Mouse (Mus musculus) ES-Bruce4 (cell line): ENCODE results near the gene Lrtm2. TPM values are rescaled to one million over a fixed set of nuclear protein-coding genes. Genes with fewer than 3 reads are reported as not detected.

Experiments used
- H3K27ac ChIP-seq: 2 replicates; pipeline ENCODE4 v1.5.1; 2012; ENCODE audit warnings: low read length, inconsistent platforms; ENCODE audit not compliant: insufficient read depth
- H3K27me3 ChIP-seq: 2 replicates; pipeline ENCODE4 v1.6.1; 2012; ENCODE audit warnings: mild to moderate bottlenecking, low read length, inconsistent platforms; ENCODE audit not compliant: control insufficient read depth, poor library complexity, insufficient read depth, severe bottlenecking
- H3K36me3 ChIP-seq: 2 replicates; pipeline ENCODE4 v1.6.1; 2012; ENCODE audit warnings: inconsistent platforms, mild to moderate bottlenecking, low read length, moderate library complexity; ENCODE audit not compliant: control insufficient read depth, poor library complexity, insufficient read depth, severe bottlenecking
- H3K4me1 ChIP-seq: one replicate; pipeline ENCODE4 v1.8.1; 2011; ENCODE audit warnings: low read length; ENCODE audit not compliant: control insufficient read depth, insufficient read depth
- H3K4me3 ChIP-seq: 2 replicates; pipeline ENCODE4 v1.5.1; 2011; ENCODE audit warnings: low read depth, mild to moderate bottlenecking, low read length
- H3K9ac ChIP-seq: 2 replicates; pipeline ENCODE4 v1.6.1; 2012; ENCODE audit warnings: low read depth, mild to moderate bottlenecking, inconsistent platforms; ENCODE audit not compliant: poor library complexity, severe bottlenecking
- H3K9me3 ChIP-seq: replicated peaks from 2 replicates; pipeline ENCODE4 v1.6.1; 2012; ENCODE audit warnings: mild to moderate bottlenecking, low read length, inconsistent platforms; ENCODE audit not compliant: control insufficient read depth, poor library complexity, insufficient read depth, severe bottlenecking
- CTCF ChIP-seq: IDR thresholded peaks from one replicate; pipeline ENCODE4 v1.8.1; 2011; ENCODE audit warnings: low read depth, low read length
- EP300 ChIP-seq: IDR thresholded peaks from 2 replicates; pipeline ENCODE4 v1.6.1; 2011; ENCODE audit warnings: low read depth, low read length; ENCODE audit not compliant: insufficient read depth
- POLR2A ChIP-seq: IDR thresholded peaks from one replicate; pipeline ENCODE4 v1.8.1; 2011; ENCODE audit warnings: low read length; ENCODE audit not compliant: insufficient read depth
- polyA plus RNA-seq: library from polyadenylated mRNA; stranded (reverse); fragments of >200 nt; gene quantifications from 2 replicates; pipeline ENCODE4 v1.2.4, GENCODE M21; 2011; ENCODE audit warnings: low read depth; ENCODE audit not compliant: missing spikeins, insufficient read depth, insufficient read length

Gene Lrtm2
- polyA plus RNA-seq, 1 experiment, result 0.49 TPM

GRCm38 (mm10) chr6:119346257-119346656 is 15.7 kb upstream of the Lrtm2 start:
- no peak for TF ChIP-seq CTCF
- no peak for TF ChIP-seq POLR2A
- no peak overlapping the region for H3K4me3 ChIP-seq
- no peak overlapping the region for H3K9ac ChIP-seq
- H3K36me3 ChIP-seq, result no peaks in the 10 kb centered on the region
- no peaks in the 10 kb centered on the region for H3K9me3 ChIP-seq
- no peaks in the 10 kb centered on the region for H3K27me3 ChIP-seq
- H3K4me1 ChIP-seq, result no peaks in the 10 kb centered on the region
- H3K27ac ChIP-seq, result no peak overlapping the region

- no peak overlapping the region for H3K27ac ChIP-seq
- H3K36me3 ChIP-seq, result no peaks in the 10 kb centered on the region
- no peak overlapping the region for H3K9ac ChIP-seq
- no peak for TF ChIP-seq CTCF
- TF ChIP-seq POLR2A, result no peak
- TF ChIP-seq EP300, result no peak
- no peaks in the 10 kb centered on the region for H3K27me3 ChIP-seq
- H3K4me1 ChIP-seq, result peaks cover 2% of the 10 kb centered on the region
- no peaks in the 10 kb centered on the region for H3K9me3 ChIP-seq
- H3K4me3 ChIP-seq, result no peak overlapping the region
Observed at GRCm38 (mm10) chr6:119341409-119341808, 10.8 kb upstream of the Lrtm2 start.

GRCm38 (mm10) chr6:119338121-119338912 is 7.8 kb upstream of the Lrtm2 start:
- H3K27me3 ChIP-seq, result no peaks in the 10 kb centered on the region
- H3K27ac ChIP-seq, result no peak overlapping the region
- no peaks in the 10 kb centered on the region for H3K36me3 ChIP-seq
- TF ChIP-seq CTCF (no peak), POLR2A (no peak), EP300 (no peak)
- peaks cover 2% of the 10 kb centered on the region for H3K4me1 ChIP-seq
- H3K4me3 ChIP-seq, result no peak overlapping the region
- H3K9me3 ChIP-seq, result no peaks in the 10 kb centered on the region
- H3K9ac ChIP-seq, result no peak overlapping the region

GRCm38 (mm10) chr6:119337287-119337686 is 6.7 kb upstream of the Lrtm2 start:
- no peak overlapping the region for H3K27ac ChIP-seq
- no peaks in the 10 kb centered on the region for H3K9me3 ChIP-seq
- TF ChIP-seq CTCF, result no peak
- no peak for TF ChIP-seq EP300
- no peak for TF ChIP-seq POLR2A
- H3K4me3 ChIP-seq, result no peak overlapping the region
- no peaks in the 10 kb centered on the region for H3K27me3 ChIP-seq
- peaks cover 2% of the 10 kb centered on the region for H3K4me1 ChIP-seq
- H3K9ac ChIP-seq, result no peak overlapping the region
- no peaks in the 10 kb centered on the region for H3K36me3 ChIP-seq

GRCm38 (mm10) chr6:119336124-119336523 is 5.6 kb upstream of the Lrtm2 start:
- no peak for TF ChIP-seq CTCF
- TF ChIP-seq POLR2A, result no peak
- no peak for TF ChIP-seq EP300
- H3K36me3 ChIP-seq, result no peaks in the 10 kb centered on the region
- H3K9ac ChIP-seq, result no peak overlapping the region
- H3K4me1 ChIP-seq, result peaks cover 2% of the 10 kb centered on the region
- H3K27ac ChIP-seq, result no peak overlapping the region
- H3K4me3 ChIP-seq, result no peak overlapping the region
- H3K9me3 ChIP-seq, result no peaks in the 10 kb centered on the region
- no peaks in the 10 kb centered on the region for H3K27me3 ChIP-seq

- no peaks in the 10 kb centered on the region for H3K36me3 ChIP-seq
- no peak overlapping the region for H3K27ac ChIP-seq
- TF ChIP-seq CTCF (no peak), POLR2A (no peak), EP300 (no peak)
- H3K4me3 ChIP-seq, result no peak overlapping the region
- H3K4me1 ChIP-seq, result peaks cover 2% of the 10 kb centered on the region
- no peaks in the 10 kb centered on the region for H3K9me3 ChIP-seq
- H3K9ac ChIP-seq, result no peak overlapping the region
- H3K27me3 ChIP-seq, result no peaks in the 10 kb centered on the region
Observed at GRCm38 (mm10) chr6:119333831-119334230, 3.3 kb upstream of the Lrtm2 start.
